Mouse (Mus musculus): ENCODE results near the gene Zrsr1. TPM values are rescaled to one million over a fixed set of nuclear protein-coding genes. Genes with fewer than 3 reads are reported as not detected.

Gene Zrsr1
- polyA plus RNA-seq, 1 experiment, result not detected

GRCm38 (mm10) chr11:22937716-22938316 lies 34.0 kb upstream of the Zrsr1 start:
- 91% methylated on average over 4 of the region's 4 CpGs for WGBS
- Histone ChIP-seq H3K4me1 (ENCODE audit: control insufficient read depth, insufficient read depth, low read length) (no peaks in the 10 kb centered on the region), H3K4me3 (ENCODE audit: insufficient read depth, low read depth, low read length) (no peak overlapping the region), H3K27ac (ENCODE audit: insufficient read depth, low read depth, low read length) (no peak overlapping the region)
- TF ChIP-seq POLR2A (IDR thresholded peaks at IDR 0.05; ENCODE audit: insufficient read depth, low read depth, low read length), result no peak
- TF ChIP-seq CTCF (IDR thresholded peaks at IDR 0.05; ENCODE audit: insufficient read depth, low read depth, low read length), result no peak

GRCm38 (mm10) chr11:22938983-22939382 lies 32.8 kb upstream of the Zrsr1 start:
- no peak overlapping the region for H3K4me3 ChIP-seq (ENCODE audit: insufficient read depth, low read depth, low read length)
- no peak overlapping the region for H3K27ac ChIP-seq (ENCODE audit: insufficient read depth, low read depth, low read length)
- 85% methylated on average over 2 of the region's 2 CpGs for WGBS
- TF ChIP-seq CTCF (IDR thresholded peaks at IDR 0.05; ENCODE audit: insufficient read depth, low read depth, low read length) (no peak), POLR2A (IDR thresholded peaks at IDR 0.05; ENCODE audit: insufficient read depth, low read depth, low read length) (no peak)
- H3K4me1 ChIP-seq (ENCODE audit: control insufficient read depth, insufficient read depth, low read length), result no peaks in the 10 kb centered on the region

DNA sequence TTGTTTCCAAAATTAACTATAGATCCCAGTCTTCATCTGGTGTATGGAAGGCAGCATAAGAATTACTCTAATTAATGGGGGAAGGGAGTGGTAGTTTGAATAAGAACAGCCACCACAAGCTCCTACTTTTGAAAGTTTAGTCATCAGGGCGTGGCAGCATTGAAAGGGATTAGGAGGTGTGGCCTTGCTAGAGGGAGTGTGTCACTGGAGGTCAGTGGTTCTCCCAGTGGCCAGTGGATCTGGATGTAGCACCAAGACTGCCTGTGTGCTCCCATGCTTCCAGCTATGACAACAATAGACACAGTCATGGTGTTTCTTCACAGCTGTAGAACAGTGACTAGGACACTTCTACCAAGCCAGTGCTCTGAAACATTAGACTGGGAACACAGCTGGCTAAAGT lies 22.7 kb upstream of the Zrsr1 start:
- Histone ChIP-seq H3K4me3 (ENCODE audit: insufficient read depth, low read depth, low read length) (no peak overlapping the region), H3K4me1 (ENCODE audit: control insufficient read depth, insufficient read depth, low read length) (no peaks in the 10 kb centered on the region), H3K27ac (ENCODE audit: insufficient read depth, low read depth, low read length) (no peak overlapping the region)
- TF ChIP-seq POLR2A (IDR thresholded peaks at IDR 0.05; ENCODE audit: insufficient read depth, low read depth, low read length) (no peak), CTCF (IDR thresholded peaks at IDR 0.05; ENCODE audit: insufficient read depth, low read depth, low read length) (no peak)
- 85% methylated on average over 1 of the region's 1 CpGs for WGBS

GRCm38 (mm10) chr11:22950131-22950530 lies 21.7 kb upstream of the Zrsr1 start:
- H3K27ac ChIP-seq (ENCODE audit: insufficient read depth, low read depth, low read length), result no peak overlapping the region
- 90% methylated on average over 6 of the region's 6 CpGs for WGBS

DNA sequence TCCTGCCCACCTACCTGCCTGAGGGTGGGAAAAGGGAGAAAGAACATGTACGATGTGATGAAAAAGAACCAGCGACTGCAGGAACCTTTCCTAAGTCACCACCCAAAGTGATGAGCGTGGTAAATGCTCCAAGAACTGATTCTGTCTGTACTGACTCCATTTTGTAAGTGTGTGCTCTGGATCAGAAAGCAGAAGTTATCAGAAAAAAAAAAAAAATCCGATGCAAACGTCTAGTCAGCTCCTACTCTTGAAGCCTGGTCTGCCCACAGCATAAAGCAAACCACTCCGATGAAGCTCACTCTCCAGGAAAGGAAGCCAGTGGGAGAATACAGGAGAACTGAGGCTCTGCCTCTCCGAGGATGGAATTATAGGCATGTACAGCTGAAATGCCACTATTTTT lies 19.1 kb upstream of the Zrsr1 start:
- Histone ChIP-seq H3K4me1 (ENCODE audit: control insufficient read depth, insufficient read depth, low read length) (no peaks in the 10 kb centered on the region), H3K4me3 (ENCODE audit: insufficient read depth, low read depth, low read length) (no peak overlapping the region), H3K27ac (ENCODE audit: insufficient read depth, low read depth, low read length) (no peak overlapping the region)
- TF ChIP-seq POLR2A (IDR thresholded peaks at IDR 0.05; ENCODE audit: insufficient read depth, low read depth, low read length) (no peak), CTCF (IDR thresholded peaks at IDR 0.05; ENCODE audit: insufficient read depth, low read depth, low read length) (no peak)
- 93% methylated on average over 7 of the region's 7 CpGs for WGBS

More at GRCm38 (mm10) chr11:22950131-22950530, 21.7 kb upstream of the Zrsr1 start:
- Histone ChIP-seq H3K4me1 (ENCODE audit: control insufficient read depth, insufficient read depth, low read length) (no peaks in the 10 kb centered on the region), H3K4me3 (ENCODE audit: insufficient read depth, low read depth, low read length) (no peak overlapping the region)
- TF ChIP-seq CTCF (IDR thresholded peaks at IDR 0.05; ENCODE audit: insufficient read depth, low read depth, low read length) (no peak), POLR2A (IDR thresholded peaks at IDR 0.05; ENCODE audit: insufficient read depth, low read depth, low read length) (no peak)

DNA sequence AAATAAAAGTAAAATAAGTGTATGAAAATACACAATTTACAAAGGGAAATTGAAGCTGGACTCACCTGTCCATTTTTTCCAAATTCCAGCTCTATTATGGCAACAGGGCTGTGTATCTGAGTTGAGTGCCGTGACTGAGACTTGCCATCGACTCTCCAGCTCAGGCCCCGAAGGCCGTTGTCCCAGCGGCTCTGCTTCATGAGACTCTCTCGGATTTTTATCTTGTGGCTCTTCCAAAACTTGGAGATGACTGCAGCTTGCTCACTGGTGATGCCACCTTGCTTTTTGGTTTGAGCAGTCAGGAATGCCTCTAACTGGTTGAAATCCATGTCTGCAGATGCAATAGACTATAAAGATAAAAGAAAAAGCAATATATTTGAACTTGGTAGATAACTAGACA lies 15.5 kb upstream of the Zrsr1 start:
- 97% methylated on average over 6 of the region's 6 CpGs for WGBS
- Histone ChIP-seq H3K4me1 (ENCODE audit: control insufficient read depth, insufficient read depth, low read length) (no peaks in the 10 kb centered on the region), H3K4me3 (ENCODE audit: insufficient read depth, low read depth, low read length) (no peak overlapping the region), H3K27ac (ENCODE audit: insufficient read depth, low read depth, low read length) (no peak overlapping the region)
- no peak for TF ChIP-seq POLR2A (IDR thresholded peaks at IDR 0.05; ENCODE audit: insufficient read depth, low read depth, low read length)
- no peak for TF ChIP-seq CTCF (IDR thresholded peaks at IDR 0.05; ENCODE audit: insufficient read depth, low read depth, low read length)

- TF ChIP-seq POLR2A (IDR thresholded peaks at IDR 0.05; ENCODE audit: insufficient read depth, low read depth, low read length), result no peak
- TF ChIP-seq CTCF (IDR thresholded peaks at IDR 0.05; ENCODE audit: insufficient read depth, low read depth, low read length), result no peak
- no peaks in the 10 kb centered on the region for H3K4me1 ChIP-seq (ENCODE audit: control insufficient read depth, insufficient read depth, low read length)
- 72% methylated on average over 4 of the region's 4 CpGs for WGBS
Observed at GRCm38 (mm10) chr11:22956830-22957229, 15.0 kb upstream of the Zrsr1 start.

DNA sequence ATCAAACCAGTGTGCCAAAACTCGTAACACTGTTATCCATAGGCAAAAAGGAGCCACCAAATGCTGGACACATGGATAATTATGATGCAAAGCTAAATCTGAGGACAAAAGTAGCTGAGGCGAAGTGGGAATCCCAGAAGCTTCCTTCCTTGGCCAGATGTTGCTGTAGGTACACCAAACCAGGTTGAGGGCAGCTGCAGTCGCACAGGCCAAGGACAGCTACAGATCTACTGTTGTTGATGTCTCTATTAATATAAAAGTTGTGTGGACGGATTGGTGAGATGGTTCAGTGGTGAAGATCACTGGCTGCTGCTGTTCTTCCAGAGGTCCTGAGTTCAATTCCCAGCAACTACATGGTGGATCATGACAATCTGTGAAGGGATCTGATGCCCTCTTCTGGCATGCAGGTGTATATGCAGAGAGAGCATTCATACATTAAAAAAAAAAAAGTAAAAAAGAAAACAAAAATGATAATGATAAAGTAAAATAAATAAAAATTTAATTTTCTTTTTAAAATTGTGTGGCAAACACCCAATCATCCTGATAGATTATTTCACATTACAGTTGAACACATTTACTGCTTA lies 13.9 kb upstream of the Zrsr1 start:
- 98% methylated on average over 4 of the region's 4 CpGs for WGBS
- no peak for TF ChIP-seq CTCF (IDR thresholded peaks at IDR 0.05; ENCODE audit: insufficient read depth, low read depth, low read length)
- no peak for TF ChIP-seq POLR2A (IDR thresholded peaks at IDR 0.05; ENCODE audit: insufficient read depth, low read depth, low read length)
- no peak overlapping the region for H3K4me3 ChIP-seq (ENCODE audit: insufficient read depth, low read depth, low read length)
- H3K4me1 ChIP-seq (ENCODE audit: control insufficient read depth, insufficient read depth, low read length), result no peaks in the 10 kb centered on the region
- H3K27ac ChIP-seq (ENCODE audit: insufficient read depth, low read depth, low read length), result no peak overlapping the region

More at GRCm38 (mm10) chr11:22956830-22957229, 15.0 kb upstream of the Zrsr1 start:
- Histone ChIP-seq H3K4me3 (ENCODE audit: insufficient read depth, low read depth, low read length) (no peak overlapping the region), H3K27ac (ENCODE audit: insufficient read depth, low read depth, low read length) (no peak overlapping the region)

DNA sequence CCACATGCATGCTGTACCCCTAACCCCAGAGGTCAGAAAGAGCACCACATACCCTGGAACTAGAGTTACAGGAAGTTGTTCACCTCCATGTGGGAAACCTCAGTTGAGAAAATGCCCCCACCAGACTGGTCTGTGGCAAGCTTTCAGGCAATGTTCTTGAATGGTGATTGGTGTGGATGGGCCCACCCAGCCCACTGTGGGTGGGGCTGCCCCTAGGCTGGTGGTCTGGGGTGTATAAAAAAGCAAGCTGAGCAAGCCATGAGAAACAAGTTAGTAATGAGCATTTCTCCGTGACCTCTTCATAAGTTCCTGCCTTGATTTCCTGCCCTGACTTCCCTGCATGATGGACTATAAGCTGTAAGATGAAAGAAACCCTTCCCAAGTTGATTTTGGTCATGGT lies 9.7 kb upstream of the Zrsr1 start:
- Histone ChIP-seq H3K27ac (ENCODE audit: insufficient read depth, low read depth, low read length) (no peak overlapping the region), H3K4me1 (ENCODE audit: control insufficient read depth, insufficient read depth, low read length) (no peaks in the 10 kb centered on the region), H3K4me3 (ENCODE audit: insufficient read depth, low read depth, low read length) (no peak overlapping the region)
- WGBS, result 97% methylated on average over 1 of the region's 1 CpGs
- no peak for TF ChIP-seq CTCF (IDR thresholded peaks at IDR 0.05; ENCODE audit: insufficient read depth, low read depth, low read length)
- TF ChIP-seq POLR2A (IDR thresholded peaks at IDR 0.05; ENCODE audit: insufficient read depth, low read depth, low read length), result no peak
